Mouse (Mus musculus) kidney, adult 8-10 months (tissue): ENCODE results near the gene Acvr2a.
"Not testable (repeated sequence)": the region's sequence is repeated elsewhere in the genome, so short reads cannot be mapped to it uniquely, and the experiment has no call there.

Experiments
- DNase-seq, 2 experiments: peaks; one replicate each; pipeline ENCODE4 v3.0.0; 2022

Gene Acvr2a

DNA sequence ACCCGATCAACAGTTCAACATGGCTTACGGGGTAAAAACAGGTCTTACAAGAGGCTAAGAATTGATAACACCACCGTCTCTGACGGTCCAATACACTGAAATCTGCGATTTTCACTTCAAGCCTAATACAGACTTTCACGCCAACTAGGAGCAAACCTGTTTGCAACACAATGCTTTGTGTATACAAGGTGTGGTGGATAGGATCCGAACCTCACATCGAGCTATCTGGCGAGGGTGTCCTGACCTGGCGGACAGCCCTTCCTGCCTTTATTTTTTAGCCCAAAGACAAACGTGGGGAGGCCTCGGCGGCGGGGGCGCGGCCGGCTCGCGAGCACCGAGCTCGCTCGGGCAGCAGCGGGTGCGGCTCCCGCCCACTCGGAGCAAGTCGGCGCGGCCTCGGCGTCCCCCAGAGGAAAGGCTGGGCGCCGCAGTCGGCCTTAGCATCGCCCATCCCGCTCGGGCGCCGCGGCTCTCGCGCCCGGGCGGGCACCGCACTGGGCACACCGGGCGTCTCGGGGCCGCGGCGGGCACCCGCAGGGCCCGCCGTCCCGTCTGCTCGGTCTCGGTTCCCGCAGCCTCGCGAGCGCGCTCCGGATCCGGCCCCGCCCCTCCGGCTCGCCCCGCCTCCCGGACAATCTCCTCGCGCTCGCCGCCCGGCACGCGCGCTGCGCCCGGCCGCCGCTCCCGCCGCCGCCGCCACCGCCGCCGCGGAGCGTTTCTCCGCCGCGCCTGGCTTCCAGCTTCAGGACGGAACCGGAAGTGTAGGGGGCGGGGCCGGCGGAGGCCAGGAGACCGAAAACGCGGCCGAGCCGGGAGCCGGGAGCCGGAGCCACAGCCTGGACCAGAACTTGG lies at the start of gene Acvr2a:
TSS of gene Acvr2a (plus strand) at position 739 of the 852 bp plus-strand sequence.
- DNase-seq = peak; percentile 92 to 93

DNA sequence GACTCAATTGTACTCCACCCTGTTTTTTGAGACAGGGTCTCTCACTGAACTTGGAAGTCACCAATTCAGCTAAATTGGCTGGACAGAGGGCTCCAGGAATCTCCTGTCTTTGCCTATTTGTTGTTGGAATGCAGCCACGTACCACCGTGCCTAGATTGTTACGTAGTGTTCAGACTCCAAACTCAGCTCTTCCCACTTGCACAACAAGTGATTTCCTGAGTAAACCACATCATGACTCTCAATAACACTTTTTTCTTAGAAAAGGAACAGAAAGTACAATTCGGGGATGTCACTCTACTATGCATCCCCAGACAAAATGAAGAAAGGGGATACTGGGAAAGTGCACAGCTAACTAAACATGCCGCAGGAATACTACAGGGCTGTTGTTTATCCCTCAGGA lies 47.4 kb upstream of the Acvr2a start:
- DNase-seq = no peak

DNA sequence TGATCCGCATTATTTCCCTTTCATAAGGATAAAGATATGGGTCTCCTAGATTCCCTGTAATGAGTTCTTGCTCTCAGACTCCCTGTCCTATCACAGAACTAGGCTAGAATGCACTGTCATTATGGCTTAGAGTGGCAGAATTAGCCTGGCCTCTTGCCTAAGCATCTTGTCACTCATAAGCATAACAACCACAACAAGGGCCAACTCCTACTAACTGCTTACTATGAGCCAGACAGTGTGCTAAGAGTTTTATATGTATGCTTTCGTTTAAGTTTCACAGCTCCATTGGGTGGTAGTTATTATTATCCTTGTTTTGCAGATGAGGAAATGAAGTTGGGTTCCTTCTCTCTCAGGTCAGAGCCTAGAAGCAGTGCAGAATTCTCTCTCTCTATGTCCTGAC lies 46.1 kb upstream of the Acvr2a start:
- no peak for DNase-seq

DNA sequence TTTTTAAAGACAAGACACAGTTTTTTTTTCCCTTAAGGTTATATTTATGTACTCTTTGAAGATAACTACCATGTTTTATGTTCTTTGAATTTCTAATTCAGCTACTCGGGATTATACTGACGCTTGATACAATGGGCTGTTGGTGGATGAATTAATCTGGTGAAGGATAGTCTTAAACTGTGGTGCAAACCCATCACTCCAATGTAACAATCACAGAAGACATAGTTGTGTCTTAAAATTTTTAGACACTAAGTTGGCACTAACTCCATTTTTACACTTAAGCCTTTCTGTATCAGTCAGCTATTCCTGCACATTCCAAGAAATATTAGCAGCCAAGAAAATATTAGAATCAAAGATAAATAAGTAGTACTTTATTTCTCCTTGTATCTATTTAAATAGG lies 45.7 kb upstream of the Acvr2a start:
- no peak for DNase-seq

DNA sequence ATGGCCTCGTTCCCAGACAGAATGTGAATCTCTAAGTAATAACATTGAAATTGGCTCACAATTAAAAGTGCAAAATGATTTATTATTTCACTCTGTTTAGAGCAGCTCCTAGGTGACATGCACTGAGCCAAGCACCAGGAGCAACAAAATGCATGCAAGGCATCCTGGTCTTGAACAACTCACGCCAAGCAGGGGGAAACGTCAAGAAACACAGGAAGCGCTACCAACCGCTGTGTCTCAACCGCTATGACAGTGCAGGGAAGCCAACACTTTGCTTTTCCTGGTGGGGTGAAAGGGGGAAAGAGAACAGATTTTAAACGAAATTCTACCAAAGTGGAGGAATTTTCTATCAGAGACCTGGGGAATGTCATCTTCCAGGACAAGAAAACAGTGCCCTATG lies 43.8 kb upstream of the Acvr2a start:
- DNase-seq = no peak

DNA sequence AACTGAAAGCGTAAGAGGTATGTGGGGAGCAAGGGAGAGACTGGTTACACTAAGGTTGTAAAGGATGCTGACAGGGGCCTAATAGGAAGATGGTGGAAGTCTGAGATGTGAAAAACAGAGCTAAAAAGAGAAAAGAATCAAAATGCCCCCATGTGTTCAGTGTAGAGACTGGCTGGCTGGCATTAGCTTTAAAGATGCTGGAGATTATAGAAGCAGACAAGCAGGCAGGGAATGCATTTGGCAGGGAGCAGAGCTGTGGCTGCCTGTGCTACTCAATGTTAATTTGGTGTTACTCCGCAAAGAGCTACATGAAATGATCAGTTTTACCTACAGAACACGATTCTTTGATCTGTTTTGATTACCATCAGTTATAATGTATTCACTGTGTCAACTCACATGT lies 43.3 kb upstream of the Acvr2a start:
- no peak for DNase-seq

DNA sequence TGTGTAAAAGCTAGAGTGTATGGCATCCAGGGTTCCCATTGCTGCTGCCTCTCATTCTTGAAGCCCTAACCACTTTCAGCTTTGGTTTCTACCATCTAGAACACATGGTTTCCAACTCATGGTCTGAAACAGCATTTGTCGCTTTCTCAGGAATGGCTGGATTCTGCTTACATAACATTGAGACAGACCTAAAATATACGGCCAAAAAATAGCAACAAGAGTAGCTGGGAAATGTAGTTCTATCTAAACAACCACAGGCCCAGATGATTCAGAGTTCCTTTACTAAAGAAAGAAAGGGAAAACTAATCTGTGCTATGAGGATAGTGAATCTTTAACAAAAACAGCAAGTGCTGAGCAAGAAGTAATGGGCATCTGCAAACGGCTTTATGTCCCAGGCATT lies 38.6 kb upstream of the Acvr2a start:
- DNase-seq = no peak

DNA sequence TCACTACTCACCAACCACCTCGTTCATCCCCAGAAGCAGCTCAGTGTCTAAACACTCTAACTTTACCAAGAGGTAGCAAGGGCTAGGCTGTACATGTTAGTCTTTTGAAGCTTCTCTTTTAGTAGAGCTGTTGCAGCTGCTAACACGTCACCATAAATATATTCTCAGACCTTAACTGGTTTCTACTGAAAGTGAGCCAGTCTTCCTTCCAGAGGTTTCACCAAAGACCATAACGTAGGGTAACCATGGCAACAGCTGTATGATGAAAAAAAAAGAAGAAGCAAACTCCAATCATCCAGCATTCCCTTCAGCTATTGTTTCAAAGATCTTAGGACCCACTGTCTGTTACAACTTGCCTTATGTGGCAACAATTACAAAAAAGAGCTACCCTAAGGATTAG lies 25.0 kb upstream of the Acvr2a start:
- no peak for DNase-seq

DNA sequence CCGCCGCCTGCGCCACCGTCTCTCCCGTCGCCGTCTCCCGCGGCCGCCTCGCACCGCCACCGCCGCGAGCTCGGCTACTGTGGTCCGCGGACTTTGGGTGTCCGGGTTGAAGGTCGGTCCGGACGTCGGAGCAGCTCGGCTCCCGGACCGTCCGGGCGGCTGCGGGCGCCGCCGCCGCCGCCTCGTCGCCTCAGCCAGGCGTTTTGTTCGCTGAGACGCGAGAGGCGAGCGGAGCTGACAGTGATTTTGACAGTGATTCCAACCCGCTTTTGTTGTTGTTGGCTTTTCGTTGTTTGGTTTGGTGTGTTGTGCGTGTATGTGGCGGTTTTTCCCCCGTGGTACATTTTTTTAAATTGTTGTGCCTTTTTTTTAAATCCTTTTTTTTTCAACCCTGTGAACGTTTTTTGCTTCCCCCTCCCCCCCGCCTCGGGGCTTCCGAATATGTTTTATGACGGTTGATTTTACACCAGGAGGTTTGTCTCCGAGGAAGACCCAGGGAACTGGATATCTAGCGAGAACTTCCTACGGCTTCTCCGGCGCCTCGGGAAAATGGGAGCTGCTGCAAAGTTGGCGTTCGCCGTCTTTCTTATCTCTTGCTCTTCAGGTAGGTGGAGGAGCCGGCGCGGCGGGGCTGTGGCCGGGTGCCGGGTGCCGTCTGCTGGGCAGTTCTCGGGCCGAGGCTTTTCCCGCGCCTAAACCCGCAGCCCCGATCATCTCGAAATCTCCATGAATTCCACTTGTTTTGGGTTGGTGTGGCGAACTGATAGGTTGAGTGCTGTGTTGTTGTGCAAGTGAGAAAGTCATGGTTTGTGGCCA lies 522 bp downstream of the Acvr2a start:
- DNase-seq = peak; percentile 12 to 33

DNA sequence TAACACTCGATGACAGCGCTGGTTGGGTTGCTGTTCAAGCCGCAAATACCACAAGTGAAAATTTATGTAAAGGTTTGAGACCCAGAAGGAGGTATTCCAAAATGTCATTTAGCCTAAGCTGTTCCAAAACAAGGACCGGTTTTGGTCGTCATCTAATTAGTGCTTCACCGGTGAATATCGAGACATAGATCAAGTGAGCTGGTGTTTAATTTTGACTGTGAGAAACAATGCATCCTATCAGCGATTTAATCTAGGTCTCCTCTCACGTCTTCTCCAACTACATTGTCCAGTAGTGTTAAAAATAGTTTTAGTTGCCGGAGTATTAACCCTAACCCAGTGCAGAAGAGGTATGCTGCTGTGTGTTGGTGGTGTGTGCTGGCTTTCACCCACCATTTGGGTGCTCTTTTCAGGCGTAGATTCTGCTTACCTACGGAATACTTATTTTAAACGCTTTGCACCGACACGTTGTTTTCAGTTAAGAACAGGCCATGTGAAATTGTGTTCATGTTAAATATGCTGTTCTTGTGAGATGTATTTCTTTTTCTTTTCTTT lies 1.2 kb downstream of the Acvr2a start:
- DNase-seq = no peak

DNA sequence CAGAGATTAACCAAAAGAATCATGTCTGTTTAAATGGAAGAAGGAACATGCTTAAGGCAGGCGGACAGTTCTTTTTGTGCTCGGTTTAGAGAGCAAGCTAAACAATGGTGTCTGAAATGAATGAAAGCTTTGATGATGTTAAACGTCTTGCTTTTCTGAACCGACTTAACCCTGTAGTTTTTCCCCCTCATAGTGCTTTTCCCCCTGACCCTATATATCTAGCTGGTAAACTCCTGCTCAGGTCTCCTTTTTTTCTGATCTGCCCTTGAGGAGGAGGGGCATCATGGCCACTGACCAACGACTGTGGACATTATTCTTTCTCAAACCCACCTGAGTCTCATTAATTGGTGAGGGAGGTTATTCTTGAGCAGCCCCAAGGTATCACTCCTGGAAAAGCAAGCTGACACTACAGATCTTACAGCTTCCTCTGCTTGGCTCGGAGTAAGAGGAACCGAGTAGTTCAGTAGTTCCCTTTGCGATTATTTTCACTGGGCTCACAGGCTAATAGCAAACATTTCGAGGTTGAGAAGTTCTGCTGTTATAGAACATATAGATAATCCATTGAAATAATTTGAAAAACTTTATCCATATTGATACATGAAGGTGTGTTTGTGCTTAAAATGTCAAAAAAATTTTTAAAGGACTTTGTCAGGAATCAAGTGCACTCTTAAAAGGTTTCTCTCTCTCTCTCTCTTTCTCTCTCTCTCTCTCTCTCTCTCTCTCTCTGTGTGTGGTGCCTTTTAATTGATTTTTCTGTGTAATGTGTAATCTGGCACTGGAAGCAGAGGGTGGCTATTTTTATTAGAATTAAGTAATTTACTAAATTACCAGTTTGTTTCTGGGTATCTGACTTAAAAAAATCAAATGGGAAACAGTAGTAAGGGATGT lies 2.5 kb downstream of the Acvr2a start:
- no peak for DNase-seq

DNA sequence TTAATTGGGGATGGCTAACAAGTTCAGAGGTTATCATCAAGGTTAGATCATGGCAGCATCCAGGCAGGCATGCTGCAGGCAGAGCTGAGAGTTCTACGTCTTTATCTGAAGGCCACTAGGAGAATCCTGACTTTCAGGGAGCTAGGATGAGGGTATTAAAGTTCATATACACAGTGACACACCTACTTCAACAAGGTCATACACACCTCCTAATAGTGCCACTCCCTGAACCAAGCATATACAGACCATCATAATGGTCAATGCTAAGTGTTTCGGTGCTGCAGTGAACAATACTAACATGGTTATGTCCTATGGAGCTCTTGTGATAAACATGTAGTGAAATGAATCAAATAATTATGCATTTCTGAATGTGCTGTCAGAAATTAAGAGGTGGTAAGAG lies 12.0 kb downstream of the Acvr2a start:
- no peak for DNase-seq

DNA sequence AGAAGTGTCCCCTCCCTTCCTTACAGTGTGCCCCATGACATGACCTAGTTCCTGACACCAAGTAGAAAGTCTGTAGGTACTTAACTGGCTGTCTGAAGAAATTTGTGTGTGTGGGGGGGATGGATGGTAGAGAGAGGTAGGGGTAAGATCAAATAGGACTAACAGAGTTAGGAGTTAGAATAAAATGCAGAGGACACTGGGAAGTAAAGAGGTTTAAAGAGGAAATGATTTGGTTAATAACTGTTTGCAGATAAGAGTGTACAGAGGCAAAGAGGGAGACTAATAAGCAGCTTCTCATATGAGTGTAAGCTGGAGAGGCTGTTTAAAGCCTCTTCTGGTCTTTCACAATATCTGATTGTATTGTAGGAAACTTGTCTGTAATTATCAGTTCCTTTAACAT lies 12.5 kb downstream of the Acvr2a start:
- no peak for DNase-seq

DNA sequence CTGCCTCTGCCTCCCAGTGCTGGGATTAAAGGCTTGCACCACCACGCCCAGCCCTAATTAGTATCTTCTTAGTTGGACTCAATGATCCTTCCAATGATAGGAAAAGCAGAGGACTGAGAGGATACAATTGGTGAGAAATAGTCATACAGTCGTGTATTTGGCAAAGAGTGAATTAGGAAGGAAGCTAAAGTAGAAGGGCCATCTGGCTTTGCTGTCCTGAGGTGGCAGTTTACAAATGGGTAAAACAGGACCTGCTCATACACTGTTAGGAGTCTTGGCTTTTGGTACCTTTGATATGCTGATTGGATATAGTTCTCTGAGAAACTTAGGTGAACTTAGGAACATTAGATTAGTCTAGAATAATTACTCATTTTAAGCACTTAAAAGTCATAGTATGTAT lies 16.6 kb downstream of the Acvr2a start:
- no peak for DNase-seq

DNA sequence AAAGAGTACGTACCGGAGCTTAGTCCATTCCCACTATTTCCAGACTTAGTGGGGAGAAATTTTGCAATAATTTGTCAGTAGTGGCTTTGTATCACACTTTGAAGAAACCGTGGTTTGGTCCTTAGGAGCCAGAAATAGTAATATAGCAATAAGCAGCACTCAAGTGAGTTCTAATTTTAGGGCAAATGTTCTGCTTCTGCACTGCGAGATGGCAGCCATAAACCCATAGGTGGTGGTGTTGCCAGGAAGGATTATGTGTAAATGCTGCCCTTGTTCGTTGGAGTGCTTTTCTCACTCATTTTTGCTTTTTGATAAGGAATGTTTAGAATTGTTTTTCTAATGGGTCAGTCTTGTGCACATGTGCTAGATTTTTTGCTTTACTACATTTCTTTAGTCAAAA lies 18.4 kb downstream of the Acvr2a start:
- DNase-seq = no peak

DNA sequence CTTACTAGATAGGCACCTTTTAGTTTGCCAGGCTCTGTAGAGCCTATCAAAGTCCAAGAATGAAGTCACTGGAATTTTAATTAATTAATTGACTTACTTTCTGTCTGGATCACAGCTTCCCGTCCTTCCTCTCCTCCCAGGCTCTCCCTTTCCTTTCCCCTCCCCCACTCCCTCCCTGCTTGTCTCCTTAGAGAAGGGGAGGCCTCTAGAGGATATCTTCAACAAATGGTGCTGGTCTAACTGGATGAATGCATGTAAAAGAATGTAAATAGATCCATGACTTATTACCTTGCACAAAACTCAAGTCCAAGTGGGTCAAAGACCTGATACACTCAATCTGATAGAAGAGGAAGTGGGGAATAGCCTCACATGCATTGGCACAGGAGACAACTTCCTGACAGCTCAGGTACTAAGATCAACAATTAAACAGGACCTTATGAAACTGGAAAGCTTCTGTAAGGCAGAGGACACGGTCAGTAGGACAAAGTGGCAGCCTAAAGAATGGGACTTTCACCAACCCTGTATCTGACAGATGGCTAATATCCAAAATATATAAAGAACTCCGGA lies 20.1 kb downstream of the Acvr2a start:
- no peak for DNase-seq

DNA sequence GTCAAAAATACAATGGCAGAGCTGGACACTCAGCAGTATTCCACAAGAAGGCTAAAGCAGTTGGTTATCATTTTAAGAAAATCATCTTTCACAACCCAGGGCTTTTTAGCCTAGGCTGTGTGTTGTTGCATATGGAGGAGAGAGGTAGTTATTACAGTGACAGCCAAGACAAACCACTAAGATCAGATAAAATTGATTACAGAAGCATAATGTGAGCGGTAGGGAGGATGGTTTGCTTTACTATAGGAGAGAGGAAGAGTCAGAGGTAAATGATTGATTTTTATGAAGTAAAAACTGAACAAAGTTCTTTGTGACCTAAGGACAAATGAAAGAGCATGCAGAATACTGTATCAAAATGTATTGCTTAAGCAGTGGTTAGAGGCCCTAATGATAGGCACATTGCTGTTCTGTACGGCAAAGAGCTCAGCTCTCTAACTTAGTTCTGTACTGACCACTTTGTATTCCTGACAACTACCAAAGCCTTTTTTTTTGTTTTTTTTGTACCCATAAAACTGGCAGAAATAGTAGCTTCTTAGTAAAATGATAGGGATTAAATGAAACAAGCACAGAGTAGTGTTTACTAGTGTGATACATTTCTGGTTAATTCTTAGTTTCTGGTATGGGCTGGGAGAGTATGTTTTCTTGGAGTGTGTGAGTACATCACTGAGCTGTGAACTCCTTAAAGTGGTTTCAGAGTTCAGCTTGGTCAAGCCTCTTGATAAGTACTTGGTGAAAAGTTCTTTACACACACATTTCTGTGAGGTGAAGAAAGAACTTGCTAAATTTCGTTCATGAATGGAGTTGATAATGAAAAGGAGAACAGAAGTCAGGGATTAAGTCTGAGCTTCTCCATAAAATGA lies 27.9 kb downstream of the Acvr2a start:
- DNase-seq = no peak

DNA sequence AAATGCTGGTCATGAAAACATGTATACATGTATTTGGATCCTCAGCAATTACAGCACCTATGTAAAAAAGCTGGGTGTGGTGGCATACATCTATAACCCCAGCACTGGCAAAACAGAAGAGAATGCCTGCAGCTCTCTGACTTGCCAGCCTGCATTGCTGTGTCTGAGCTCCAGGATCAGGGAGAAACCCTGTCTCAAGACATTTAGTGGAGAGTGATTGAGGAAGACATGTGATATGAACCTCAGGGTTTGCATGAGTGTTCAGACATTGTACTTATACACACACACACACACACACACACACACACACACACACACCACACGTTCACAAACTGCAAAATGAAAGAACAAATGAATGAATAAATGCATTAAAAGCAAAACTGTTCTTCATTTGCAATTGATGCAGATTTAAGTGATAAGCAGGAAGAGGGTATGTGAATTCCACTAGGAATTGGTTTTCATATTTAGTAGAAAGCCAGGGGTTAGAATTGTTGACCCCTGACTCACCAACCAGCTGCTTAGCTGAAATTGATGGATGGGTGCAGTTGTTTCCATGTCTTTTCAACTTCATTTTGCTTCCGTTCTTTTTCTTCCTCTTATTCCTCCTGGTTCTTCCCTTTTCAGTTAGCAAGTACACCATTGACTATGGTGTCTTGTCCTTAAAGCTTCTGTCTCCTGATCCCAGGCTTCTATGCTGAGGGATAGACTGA lies 32.9 kb downstream of the Acvr2a start:
- no peak for DNase-seq

DNA sequence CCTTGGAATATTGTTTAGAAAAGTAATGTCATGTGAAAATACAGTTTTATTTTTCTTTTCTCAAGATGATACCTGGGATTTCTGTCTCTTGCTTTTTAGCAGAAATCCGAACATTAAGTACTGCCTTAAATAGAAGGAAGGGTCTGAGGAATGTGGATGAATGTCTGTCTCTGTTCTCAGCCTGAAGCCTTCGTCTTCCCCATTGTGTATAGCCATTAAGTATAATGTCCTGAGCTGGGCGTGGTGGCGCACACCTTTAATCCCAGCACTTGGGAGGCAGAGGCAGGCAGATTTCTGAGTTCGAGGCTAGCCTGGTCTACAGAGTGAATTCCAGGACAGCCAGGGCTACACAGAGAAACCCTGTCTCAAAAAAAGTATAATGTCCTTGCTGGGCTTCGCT lies 51.7 kb downstream of the Acvr2a start:
- not testable (repeated sequence) for DNase-seq

DNA sequence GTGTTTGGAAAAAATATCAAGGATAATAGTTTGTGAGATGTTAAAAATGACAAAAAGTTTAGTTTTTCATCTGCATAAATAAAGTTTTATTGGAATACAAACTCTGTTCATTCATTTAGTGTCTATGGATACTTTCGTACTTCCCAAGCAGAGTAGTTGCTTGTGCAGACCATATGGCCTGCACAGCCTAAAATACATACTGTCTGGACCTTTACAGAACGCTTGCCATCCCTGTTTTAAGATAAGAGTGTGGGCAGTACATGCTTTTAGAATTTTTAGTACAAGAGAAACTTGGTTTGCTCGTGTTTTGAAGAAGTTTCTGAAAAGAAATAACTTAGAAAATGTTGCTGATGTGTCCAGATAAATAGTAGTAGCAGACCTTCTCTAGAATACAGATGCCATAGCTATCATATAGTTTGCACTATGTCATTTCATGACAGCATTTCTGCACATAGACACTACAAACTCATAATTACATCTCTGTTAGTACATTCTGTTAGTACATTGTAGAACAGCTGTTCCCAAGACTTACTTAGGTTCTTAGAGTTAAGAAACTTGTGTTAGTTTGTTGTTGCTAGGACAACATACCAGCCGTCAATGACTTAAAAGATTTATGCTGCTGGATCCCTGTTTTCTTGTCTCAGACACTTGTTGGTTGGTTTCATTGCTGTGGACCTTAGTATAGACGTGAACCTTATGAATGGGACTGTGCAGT lies 54.4 kb downstream of the Acvr2a start:
- no peak for DNase-seq
